Mouse (Mus musculus) limb, embryonic 14.5 days (tissue): ENCODE results near the gene C530008M17Rik. TPM values are rescaled to one million over a fixed set of nuclear protein-coding genes. Genes with fewer than 3 reads are reported as not detected.

ENCODE experiments used
- ATAC-seq: fragments of 200-750 bp; cut with Nextera tagmentation; 2 replicates; pipeline ENCODE4 v1.8.0; 2017; ENCODE audit warnings: low read depth, moderate number of reproducible peaks, moderate TSS enrichment; ENCODE audit not compliant: low FRiP score
- DNase-seq: peaks from one replicate; pipeline ENCODE4 v3.0.0-alpha.2; 2015; ENCODE audit warnings: low spot score
- H3K27ac ChIP-seq: fragments of 300-500 bp; sonication (generic); replicated peaks from 2 replicates; pipeline ENCODE4 v1.5.1; 2014; ENCODE audit warnings: low read depth, mild to moderate bottlenecking, low read length, moderate library complexity, mixed read lengths
- H3K27me3 ChIP-seq: fragments of 300-500 bp; sonication (generic); 2 replicates; pipeline ENCODE4 v1.6.1; 2014; ENCODE audit warnings: low read length, mixed read lengths; ENCODE audit not compliant: control insufficient read depth, insufficient read depth
- H3K36me3 ChIP-seq: fragments of 300-500 bp; sonication (generic); 2 replicates; pipeline ENCODE4 v1.6.1; 2014; ENCODE audit warnings: mild to moderate bottlenecking, low read length, moderate library complexity, mixed read lengths; ENCODE audit not compliant: control insufficient read depth, insufficient read depth
- H3K4me1 ChIP-seq: fragments of 300-500 bp; sonication (generic); 2 replicates; pipeline ENCODE4 v1.6.1; 2014; ENCODE audit warnings: antibody characterized with exemption, low read length, mixed read lengths; ENCODE audit not compliant: control insufficient read depth, insufficient read depth
- H3K4me2 ChIP-seq: fragments of 300-500 bp; sonication (generic); replicated peaks from 2 replicates; pipeline ENCODE4 v1.6.1; 2014; ENCODE audit warnings: low read depth, mild to moderate bottlenecking, low read length, moderate library complexity; ENCODE audit not compliant: severe bottlenecking
- H3K4me3 ChIP-seq: fragments of 300-500 bp; sonication (generic); replicated peaks from 2 replicates; pipeline ENCODE4 v1.5.1; 2014; ENCODE audit warnings: low read length
- H3K9ac ChIP-seq: fragments of 300-500 bp; sonication (generic); 2 replicates; pipeline ENCODE4 v1.6.1; 2014; ENCODE audit warnings: mild to moderate bottlenecking, low read depth, low read length, moderate library complexity; ENCODE audit not compliant: severe bottlenecking
- H3K9me3 ChIP-seq: fragments of 300-500 bp; sonication (generic); 2 replicates; pipeline ENCODE4 v1.6.1; 2016; ENCODE audit warnings: low read length; ENCODE audit not compliant: control insufficient read depth
- POLR2A ChIP-seq: fragments of 200-500 bp; IDR thresholded peaks from 2 replicates; pipeline ENCODE4 v1.8.0; 2012; ENCODE audit warnings: inconsistent platforms, mild to moderate bottlenecking, moderate library complexity, borderline replicate concordance; ENCODE audit not compliant: insufficient read depth, insufficient read length; ENCODE audit errors: extremely low read depth
- WGBS: fragments of 180-500 bp; shearing (Covaris S2); extraction: QIAGEN DNeasy Blood & Tissue Kit; methylation state at CpG from one replicate; pipeline ENCODE4 v1.1.7; 2014; 5-methylcytosine and 5-hydroxymethylcytosine counted together
- polyA plus RNA-seq, 2 experiments: library from polyadenylated mRNA; depleted of rRNA in 1 of 2; stranded (reverse) in 1 of 2; unstranded in 1 of 2; fragments of >200 nt; fragmentation: Nextera tagmentation in 1 of 2; extraction: Ambion mirVana in 1 of 2; gene quantifications; 2 replicates each; pipeline versions ENCODE4 v1.2.1 to v1.2.3; 2012 to 2014

The C530008M17Rik gene
- polyA plus RNA-seq, 2 experiments, result 12.6 to 26.5 TPM

GRCm38 (mm10) chr5:76644234-76644633, 12.1 kb upstream of the C530008M17Rik start:
- no peaks in the 10 kb centered on the region for H3K27me3 ChIP-seq
- DNase-seq (no peak), ATAC-seq (no peak)
- H3K4me1 ChIP-seq, result no peaks in the 10 kb centered on the region
- H3K4me3 ChIP-seq, result no peak overlapping the region
- no peaks in the 10 kb centered on the region for H3K9me3 ChIP-seq
- no peak overlapping the region for H3K27ac ChIP-seq
- 91% methylated on average over 7 of the region's 7 CpGs for WGBS
- no peak overlapping the region for H3K9ac ChIP-seq
- peaks cover 49% of the 10 kb centered on the region for H3K36me3 ChIP-seq
- no peak overlapping the region for H3K4me2 ChIP-seq
- TF ChIP-seq POLR2A, result no peak

- Histone ChIP-seq H3K4me3 (no peak overlapping the region), H3K9me3 (no peaks in the 10 kb centered on the region), H3K27ac (no peak overlapping the region), H3K27me3 (no peaks in the 10 kb centered on the region), H3K9ac (no peak overlapping the region), H3K4me2 (no peak overlapping the region), H3K36me3 (peaks cover 42% of the 10 kb centered on the region), H3K4me1 (no peaks in the 10 kb centered on the region)
- TF ChIP-seq POLR2A, result no peak
- DNase-seq, result no peak
- no peak for ATAC-seq
- 83% methylated on average over 10 of the region's 10 CpGs for WGBS
These were observed 11.0 kb upstream of the C530008M17Rik start for GRCm38 (mm10) chr5:76645091-76645868.

GRCm38 (mm10) chr5:76649897-76650296, 6.4 kb upstream of the C530008M17Rik start:
- H3K27ac ChIP-seq, result no peak overlapping the region
- no peaks in the 10 kb centered on the region for H3K4me1 ChIP-seq
- no peak overlapping the region for H3K4me2 ChIP-seq
- ATAC-seq (no peak), DNase-seq (no peak)
- peaks cover 4% of the 10 kb centered on the region; the same call in 1 of the 2 replicates for H3K36me3 ChIP-seq
- no peak for TF ChIP-seq POLR2A
- H3K27me3 ChIP-seq, result no peaks in the 10 kb centered on the region
- H3K9me3 ChIP-seq, result no peaks in the 10 kb centered on the region
- WGBS, result 69% methylated on average over 4 of the region's 4 CpGs
- no peak overlapping the region for H3K9ac ChIP-seq
- no peak overlapping the region for H3K4me3 ChIP-seq

- Histone ChIP-seq H3K27me3 (no peaks in the 10 kb centered on the region), H3K4me3 (no peak overlapping the region), H3K4me2 (no peak overlapping the region), H3K4me1 (no peaks in the 10 kb centered on the region), H3K9ac (no peak overlapping the region), H3K36me3 (no peaks in the 10 kb centered on the region), H3K27ac (no peak overlapping the region), H3K9me3 (no peaks in the 10 kb centered on the region)
- ATAC-seq (no peak), DNase-seq (no peak)
- WGBS, result 73% methylated on average over 5 of the region's 5 CpGs
- TF ChIP-seq POLR2A, result no peak
These were observed 5.1 kb upstream of the C530008M17Rik start for GRCm38 (mm10) chr5:76651151-76651725.

GRCm38 (mm10) chr5:76657245-76658083, 1.2 kb downstream of the C530008M17Rik start:
- Histone ChIP-seq H3K36me3 (no peaks in the 10 kb centered on the region), H3K9ac (peak overlapping the region; percentile 90), H3K4me1 (peaks cover 8% of the 10 kb centered on the region), H3K27ac (peak overlapping the region; percentile 83), H3K4me3 (peak overlapping the region; percentile 78), H3K9me3 (no peaks in the 10 kb centered on the region), H3K4me2 (peak overlapping the region; percentile 96), H3K27me3 (no peaks in the 10 kb centered on the region)
- 0 out of 2 replicates have a peak, but pooled peaks have one; percentile 24 for TF ChIP-seq POLR2A
- WGBS, result 2% methylated on average over 69 of the region's 80 CpGs
- ATAC-seq, result peak; percentile 90
- peak; percentile 65 for DNase-seq
